Mouse (Mus musculus) limb, embryonic 10.5 days (tissue): ENCODE results near the gene Cacng6. TPM values are rescaled to one million over a fixed set of nuclear protein-coding genes. Genes with fewer than 3 reads are reported as not detected.

Source experiments
- microRNA-seq: library from miRNA; unstranded; fragments of <30 nt; microRNA quantifications from one replicate; pipeline ENCODE4, GENCODE M21; 2017
- polyA plus RNA-seq: library from polyadenylated mRNA; unstranded; fragments of >200 nt; fragmentation: Nextera tagmentation; extraction: Ambion mirVana; gene quantifications from 2 replicates; pipeline ENCODE4 v1.2.1, GENCODE M21; 2016

Gene Cacng6
- polyA plus RNA-seq, 1 experiment from 2014 or later = 0.26 TPM

Small RNA genes within 50 kb of the gene (microRNA-seq; reads per million reads assigned to microRNA genes)
- 4.7 reads per million, percentile 8 among the genes with 10 or more reads in this experiment for gene Gm23450

Other genes starting within 250 kb of the Cacng6 start
- gene Nlrp12, start 174.5 kb upstream of the Cacng6 start, polyA plus RNA-seq = not detected in 2 replicates
- 23.6 and 29.4 TPM in 2 replicates for gene Myadm, start 135.1 kb upstream of the Cacng6 start, polyA plus RNA-seq
- gene Prkcg, start 135.0 kb upstream of the Cacng6 start, polyA plus RNA-seq = 0.06 TPM in 1 of 2 replicates, not detected in the other
- 0.67 and 2.4 TPM in 2 replicates for gene Cacng7, start 91.2 kb upstream of the Cacng6 start, polyA plus RNA-seq
- 3.3 and 8.3 TPM in 2 replicates for gene Cacng8, start 33.5 kb upstream of the Cacng6 start, polyA plus RNA-seq
- gene Tarm1, start 78.4 kb downstream of the Cacng6 start, polyA plus RNA-seq = not detected in 2 replicates
- not detected in 2 replicates for gene Oscar, start 192.0 kb downstream of the Cacng6 start, polyA plus RNA-seq
- gene Ndufa3, start 193.2 kb downstream of the Cacng6 start, polyA plus RNA-seq = 360 and 392 TPM in 2 replicates
- 33.3 and 36.0 TPM in 2 replicates for gene Tfpt, start 205.7 kb downstream of the Cacng6 start, polyA plus RNA-seq
- gene Prpf31, start 205.8 kb downstream of the Cacng6 start, polyA plus RNA-seq = 181 and 186 TPM in 2 replicates
- 80.3 and 94.7 TPM in 2 replicates for gene Cnot3, start 221.1 kb downstream of the Cacng6 start, polyA plus RNA-seq
- gene Leng1, start 241.6 kb downstream of the Cacng6 start, polyA plus RNA-seq = 13.2 and 15.2 TPM in 2 replicates